Mouse (Mus musculus) liver, postnatal 0 days (tissue): ENCODE results near the gene Chd6.

ENCODE experiments used
- CTCF ChIP-seq: sonication (generic); IDR thresholded peaks from 2 replicates; pipeline ENCODE4 v1.5.1; 2016; ENCODE audit warnings: antibody characterized with exemption, low read depth
- EP300 ChIP-seq: IDR thresholded peaks from 2 replicates; pipeline ENCODE4 v1.6.1; 2016; ENCODE audit warnings: antibody characterized with exemption, low read depth, mild to moderate bottlenecking

GRCm38 (mm10) chr2:160925203-160925602 is 183.7 kb downstream of the Chd6 start:
- no peak for TF ChIP-seq CTCF
- no peak for TF ChIP-seq EP300
